Mouse (Mus musculus): ENCODE measurements around the gene Serpinb1a.

GRCm38 (mm10) chr13:32806820-32807219, 44.2 kb downstream of the Serpinb1a start:
- no peak for TF ChIP-seq TAL1 (IDR thresholded peaks at IDR 0.05; ENCODE audit: low read length)
- no peak for TF ChIP-seq GATA1 (IDR thresholded peaks at IDR 0.05; ENCODE audit: low read length)
